In genomic region chr2:38541101-38541500, GRCm38 (mm10) we compare ENCODE assay signal across 19 mouse cellular contexts. TPM values are rescaled to one million over a fixed set of nuclear protein-coding genes. Genes with fewer than 3 reads are reported as not detected.
DNase-seq lines count a peak whose midpoint lies in the region; ATAC-seq lines count a peak whose summit lies in the region.
"Had no signal": no experiment of that assay in that cellular context is flagged by ENCODE, and none has a peak within 500 bp of the region (broad histone marks: within the 10 kb centered on the region; RNA-seq: fewer than 3 reads in every experiment).

No protein-coding gene starts in this region.

- no peaks in the 10 kb centered on the region for H3K36me3 ChIP-seq in forebrain, embryonic 15.5 days
- no peaks in the 10 kb centered on the region for H3K36me3 ChIP-seq in forebrain, embryonic 11.5 days (ENCODE audit: control insufficient read depth, insufficient read depth, low read length)
- H3K36me3 ChIP-seq in heart, embryonic 15.5 days, result no peaks in the 10 kb centered on the region
- H3K36me3 ChIP-seq: embryonic facial prominence, embryonic 12.5 days; intestine, embryonic 15.5 days; kidney, embryonic 15.5 days had no signal

- H3K27ac ChIP-seq in forebrain, embryonic 15.5 days (replicated peaks), result 0 out of 2 replicates have a peak overlapping the region, but pooled peaks have one; percentile 7
- H3K27ac ChIP-seq in forebrain, embryonic 11.5 days (ENCODE audit: low read depth, low read length), result no peak overlapping the region
- peak overlapping the region; percentile 56 for H3K27ac ChIP-seq in heart, embryonic 15.5 days
- H3K27ac ChIP-seq: embryonic facial prominence, embryonic 12.5 days; hindbrain, embryonic 14.5 days; intestine, embryonic 15.5 days; kidney, embryonic 15.5 days; layer of hippocampus, adult 2 months; left cerebral cortex, adult 2 months; liver, embryonic 14.5 days had no signal

- no peak for ATAC-seq in forebrain, embryonic 15.5 days (replicated peaks)
- ATAC-seq in forebrain, embryonic 11.5 days (replicated peaks; ENCODE audit: low FRiP score), result no peak
- 0 out of 2 replicates have a peak, but pooled peaks have one; percentile 19 for ATAC-seq in heart, embryonic 15.5 days (replicated peaks; ENCODE audit: insufficient number of reproducible peaks, insufficient read depth, low FRiP score, low read depth)
- ATAC-seq in megakaryocyte, adult 5-6 weeks (ENCODE audit: poor library complexity, severe bottlenecking), result no peak
- ATAC-seq: intestine, embryonic 15.5 days had no signal

- H3K4me2 ChIP-seq in forebrain, embryonic 15.5 days (replicated peaks), result no peak overlapping the region
- H3K4me2 ChIP-seq in forebrain, embryonic 11.5 days (ENCODE audit: low read depth, low read length, severe bottlenecking), result no peak overlapping the region
- peak overlapping the region; percentile 31; the same call in 1 of the 2 replicates for H3K4me2 ChIP-seq in heart, embryonic 15.5 days
- H3K4me2 ChIP-seq: embryonic facial prominence, embryonic 12.5 days; hindbrain, embryonic 14.5 days; intestine, embryonic 15.5 days; kidney, embryonic 15.5 days had no signal

- H3K9ac ChIP-seq in forebrain, embryonic 15.5 days (replicated peaks), result no peak overlapping the region
- H3K9ac ChIP-seq in forebrain, embryonic 11.5 days (ENCODE audit: low read length), result no peak overlapping the region
- peak overlapping the region; percentile 31; the same call in 1 of the 2 replicates for H3K9ac ChIP-seq in heart, embryonic 15.5 days
- H3K9ac ChIP-seq: embryonic facial prominence, embryonic 12.5 days; hindbrain, embryonic 14.5 days; intestine, embryonic 15.5 days; kidney, embryonic 15.5 days; liver, embryonic 14.5 days had no signal

- WGBS in forebrain, embryonic 15.5 days, result 81% methylated on average over 3 of the region's 3 CpGs
- 83% methylated on average over 3 of the region's 3 CpGs for WGBS in forebrain, embryonic 11.5 days
- WGBS in heart, embryonic 15.5 days, result 46% methylated on average over 3 of the region's 3 CpGs

- no peaks in the 10 kb centered on the region for H3K9me3 ChIP-seq in forebrain, embryonic 15.5 days
- H3K9me3 ChIP-seq in forebrain, embryonic 11.5 days (ENCODE audit: control insufficient read depth, low read length), result no peaks in the 10 kb centered on the region
- no peaks in the 10 kb centered on the region for H3K9me3 ChIP-seq in heart, embryonic 15.5 days (replicated peaks)
- H3K9me3 ChIP-seq: embryonic facial prominence, embryonic 12.5 days; intestine, embryonic 15.5 days; kidney, embryonic 15.5 days; megakaryocyte, embryonic 14.5 days had no signal

- no peak overlapping the region for H3K4me3 ChIP-seq in forebrain, embryonic 15.5 days
- no peak overlapping the region for H3K4me3 ChIP-seq in forebrain, embryonic 11.5 days (ENCODE audit: low read depth, low read length)
- H3K4me3 ChIP-seq in heart, embryonic 15.5 days, result no peak overlapping the region
- H3K4me3 ChIP-seq: embryonic facial prominence, embryonic 12.5 days; intestine, embryonic 15.5 days; kidney, embryonic 15.5 days; layer of hippocampus, adult 2 months; left cerebral cortex, adult 2 months; megakaryocyte, embryonic 14.5 days had no signal

- DNase-seq in forebrain, embryonic 11.5 days (ENCODE audit: low spot score), result no peak
- no peak for DNase-seq in heart, adult 18-20 months
- DNase-seq in brain, adult 2 months (ENCODE audit: low read depth, low spot score), result peak; percentile 52
- DNase-seq in cerebellum, postnatal 14 days, result peak; percentile 34 to 42
- no peak for DNase-seq in layer of hippocampus, postnatal 36 days
- DNase-seq: adrenal gland, adult 8-10 months; gastrocnemius, postnatal 25 days; right cerebral cortex, adult 18-20 months had no signal

- peaks cover 29% of the 10 kb centered on the region for H3K4me1 ChIP-seq in forebrain, embryonic 15.5 days
- H3K4me1 ChIP-seq in forebrain, embryonic 11.5 days (replicated peaks; ENCODE audit: control insufficient read depth, insufficient read depth, low read length), result peaks cover 12% of the 10 kb centered on the region
- H3K4me1 ChIP-seq in heart, embryonic 15.5 days (replicated peaks), result peaks cover 69% of the 10 kb centered on the region

- no peaks in the 10 kb centered on the region for H3K27me3 ChIP-seq in forebrain, embryonic 15.5 days
- no peaks in the 10 kb centered on the region for H3K27me3 ChIP-seq in forebrain, embryonic 11.5 days (ENCODE audit: control insufficient read depth, insufficient read depth, low read length)
- no peaks in the 10 kb centered on the region for H3K27me3 ChIP-seq in heart, embryonic 15.5 days
- H3K27me3 ChIP-seq: embryonic facial prominence, embryonic 12.5 days; intestine, embryonic 15.5 days; kidney, embryonic 15.5 days had no signal

RNA-seq across cellular contexts. Expression of gene Nek6, which starts 29.7 kb away (rescaled TPM):
- polyA plus RNA-seq in forebrain, embryonic 15.5 days (2015; fragmentation: Nextera tagmentation; extraction: Ambion mirVana), result 90.0 and 110 TPM in 2 replicates
- 138 and 150 TPM in 2 replicates for polyA plus RNA-seq in forebrain, embryonic 11.5 days (2014; fragmentation: Nextera tagmentation; extraction: Ambion mirVana)
- 60.8 and 71.4 TPM in 2 replicates for polyA plus RNA-seq in heart, embryonic 15.5 days (2015; fragmentation: Nextera tagmentation; extraction: Ambion mirVana)
- total RNA-seq in heart, adult 18-20 months (2021), result 1 to 10 TPM; 2.6 to 4.7 TPM
- 4.1 and 6.9 TPM in 2 replicates for total RNA-seq in megakaryocyte, adult 5-6 weeks (2015)
- 1.9 and 3.4 TPM in 2 replicates for total RNA-seq in megakaryocyte, adult 5-6 weeks (2017)
- 10 to 100 TPM; 40.8 to 42.7 TPM for total RNA-seq in layer of hippocampus, postnatal 36 days (2021)

Comparison
In these comparisons a context has a peak if more than half of its experiments do, and no peak if none do; other contexts are left out.
1. DNase-seq: peak in brain, adult 2 months (single experiment) and cerebellum, postnatal 14 days (2 of 2); none in forebrain, embryonic 11.5 days (single experiment), heart, adult 18-20 months (0 of 2) and layer of hippocampus, postnatal 36 days (0 of 2).
2. RNA of gene Nek6, which starts 29.7 kb away (total RNA-seq): 40.8 to 42.7 TPM in layer of hippocampus, postnatal 36 days; 2.6 to 4.7 TPM in heart, adult 18-20 months and 1.9 to 6.9 TPM in megakaryocyte, adult 5-6 weeks; every median in the first group is over 4 times any median in the second.